Mouse (Mus musculus) E14TG2a.4 (cell line): ENCODE data around the gene Hsbp1.
A peak's percentile ranks its signal among the peaks of the same experiment; 100 is the strongest.
"Not testable (repeated sequence)": the region's sequence is repeated elsewhere in the genome, so short reads cannot be mapped to it uniquely, and the experiment has no call there.

ENCODE experiments used
- H3K27me3 ChIP-seq: 2 replicates; pipeline ENCODE4 v1.6.1; 2014; ENCODE audit warnings: low read length, control low read depth; ENCODE audit not compliant: insufficient read depth
- H3K36me3 ChIP-seq: 2 replicates; pipeline ENCODE4 v1.6.1; 2014; ENCODE audit warnings: low read length, control low read depth; ENCODE audit not compliant: insufficient read depth
- H3K4me1 ChIP-seq: replicated peaks from 2 replicates; pipeline ENCODE4 v1.6.1; 2014; ENCODE audit warnings: low read depth, low read length, control low read depth
- H3K4me3 ChIP-seq: replicated peaks from 2 replicates; pipeline ENCODE4 v1.5.1; 2014; ENCODE audit warnings: mild to moderate bottlenecking, low read length
- H3K9me3 ChIP-seq: 2 replicates; pipeline ENCODE4 v1.6.1; 2014; ENCODE audit warnings: low read length, control low read depth
- CTCF ChIP-seq: conservative IDR thresholded peaks from 2 replicates; pipeline ENCODE4 v1.5.1; 2014; ENCODE audit warnings: low read length
- NANOG ChIP-seq: IDR thresholded peaks from 2 replicates; pipeline ENCODE4 v1.6.1; 2014; ENCODE audit warnings: borderline replicate concordance, low read length, mixed read lengths
- POU5F1 ChIP-seq: IDR thresholded peaks from 2 replicates; pipeline ENCODE4 v1.6.1; 2014; ENCODE audit warnings: low read length, borderline replicate concordance

The Hsbp1 gene

GRCm38 (mm10) chr8:119360686-119361295 lies 16.5 kb downstream of the Hsbp1 start:
- Histone ChIP-seq H3K4me3 (no peak overlapping the region), H3K27me3 (no peaks in the 10 kb centered on the region), H3K9me3 (0 out of 2 replicates have a peak, but pooled peaks cover 4% of the 10 kb centered on the region), H3K4me1 (peaks cover 13% of the 10 kb centered on the region), H3K36me3 (no peaks in the 10 kb centered on the region)
- TF ChIP-seq CTCF = no peak
- no peak for TF ChIP-seq NANOG

GRCm38 (mm10) chr8:119374716-119375115 lies 30.4 kb downstream of the Hsbp1 start:
- not testable (repeated sequence) for H3K4me1 ChIP-seq, H3K27me3 ChIP-seq, H3K36me3 ChIP-seq, H3K4me3 ChIP-seq
- H3K9me3 ChIP-seq = peaks cover 23% of the 10 kb centered on the region

DNA sequence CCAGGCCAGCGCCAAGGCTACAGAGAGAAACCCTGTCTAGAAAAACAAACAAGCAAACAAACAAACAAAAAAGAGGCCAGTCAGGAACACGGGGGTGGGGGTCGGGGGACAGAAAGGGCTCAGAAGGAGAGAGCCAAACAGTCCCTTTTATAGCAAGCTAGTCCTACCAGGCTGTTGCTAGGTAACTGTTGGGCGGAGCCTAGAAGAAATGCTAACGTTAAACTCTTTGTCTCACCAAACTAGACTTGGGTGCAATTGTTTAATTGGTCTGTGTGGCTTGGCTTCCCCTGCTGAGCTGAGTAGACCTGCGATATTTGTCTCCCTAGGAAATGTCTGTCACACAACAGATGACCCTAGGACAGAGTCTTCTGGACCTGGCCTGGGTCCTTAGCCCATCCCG lies 34.2 kb downstream of the Hsbp1 start:
- H3K4me1 ChIP-seq = peaks cover 7% of the 10 kb centered on the region
- peaks cover 14% of the 10 kb centered on the region; the same call in 1 of the 2 replicates for H3K9me3 ChIP-seq
- H3K27me3 ChIP-seq = peaks cover 2% of the 10 kb centered on the region; the same call in 1 of the 2 replicates
- H3K4me3 ChIP-seq = no peak overlapping the region
- TF ChIP-seq NANOG = no peak
- no peak for TF ChIP-seq CTCF
- TF ChIP-seq POU5F1 = no peak
- no peaks in the 10 kb centered on the region for H3K36me3 ChIP-seq

- no peaks in the 10 kb centered on the region for H3K36me3 ChIP-seq
- H3K9me3 ChIP-seq = peaks cover 14% of the 10 kb centered on the region; the same call in 1 of the 2 replicates
- no peak for TF ChIP-seq NANOG
- TF ChIP-seq CTCF = peak; percentile 50
- H3K4me1 ChIP-seq = peaks cover 10% of the 10 kb centered on the region
- peaks cover 4% of the 10 kb centered on the region for H3K27me3 ChIP-seq
- no peak overlapping the region for H3K4me3 ChIP-seq
Observed at GRCm38 (mm10) chr8:119380619-119381018, 36.3 kb downstream of the Hsbp1 start.

GRCm38 (mm10) chr8:119384478-119384877 lies 40.2 kb downstream of the Hsbp1 start:
- Histone ChIP-seq H3K4me3 (no peak overlapping the region), H3K27me3 (peaks cover 29% of the 10 kb centered on the region), H3K4me1 (0 out of 2 replicates have a peak, but pooled peaks cover 3% of the 10 kb centered on the region), H3K9me3 (no peaks in the 10 kb centered on the region), H3K36me3 (no peaks in the 10 kb centered on the region)
- TF ChIP-seq CTCF (peak; percentile 70), POU5F1 (no peak), NANOG (no peak)

- Histone ChIP-seq H3K4me1 (0 out of 2 replicates have a peak, but pooled peaks cover 3% of the 10 kb centered on the region), H3K4me3 (no peak overlapping the region), H3K9me3 (no peaks in the 10 kb centered on the region), H3K27me3 (peaks cover 29% of the 10 kb centered on the region), H3K36me3 (no peaks in the 10 kb centered on the region)
- TF ChIP-seq CTCF (no peak), NANOG (no peak), POU5F1 (no peak)
Observed at GRCm38 (mm10) chr8:119385854-119386253, 41.6 kb downstream of the Hsbp1 start.

- 0 out of 2 replicates have a peak, but pooled peaks cover 3% of the 10 kb centered on the region for H3K4me1 ChIP-seq
- no peaks in the 10 kb centered on the region for H3K9me3 ChIP-seq
- no peaks in the 10 kb centered on the region for H3K36me3 ChIP-seq
- H3K27me3 ChIP-seq = peaks cover 29% of the 10 kb centered on the region
- no peak for TF ChIP-seq NANOG
- no peak for TF ChIP-seq CTCF
- TF ChIP-seq POU5F1 = no peak
- H3K4me3 ChIP-seq = no peak overlapping the region
Observed at GRCm38 (mm10) chr8:119386988-119387387, 42.7 kb downstream of the Hsbp1 start.

DNA sequence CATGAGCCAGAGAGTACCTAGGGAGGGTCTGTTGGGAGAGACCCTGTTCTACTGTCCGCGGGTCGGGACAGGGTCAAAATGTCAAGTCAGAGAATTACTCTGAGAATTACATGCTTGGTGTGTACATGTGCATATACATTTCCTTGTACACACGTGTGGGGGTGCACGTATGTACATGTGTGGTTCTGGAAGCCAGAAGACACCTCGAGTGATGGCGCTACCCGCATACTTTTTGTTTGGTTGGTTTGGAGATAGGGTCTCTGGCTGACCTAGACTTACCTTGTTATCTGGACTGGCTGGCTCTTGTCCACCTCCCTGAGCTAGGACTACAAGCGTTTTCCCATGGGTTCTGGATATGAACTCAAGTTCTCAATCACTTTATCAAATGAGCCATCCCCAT lies 49.8 kb downstream of the Hsbp1 start:
- H3K36me3 ChIP-seq = no peaks in the 10 kb centered on the region
- no peaks in the 10 kb centered on the region for H3K9me3 ChIP-seq
- peaks cover 13% of the 10 kb centered on the region for H3K4me1 ChIP-seq
- H3K4me3 ChIP-seq = peak overlapping the region; percentile 83
- peaks cover 38% of the 10 kb centered on the region for H3K27me3 ChIP-seq
- no peak for TF ChIP-seq NANOG
- no peak for TF ChIP-seq POU5F1
- TF ChIP-seq CTCF = no peak

GRCm38 (mm10) chr8:119394524-119395026 lies 50.3 kb downstream of the Hsbp1 start, which contains the start of gene Mlycd:
TSS of gene Mlycd (plus strand) at chr8:119394878.
- Histone ChIP-seq H3K36me3 (no peaks in the 10 kb centered on the region), H3K4me1 (peaks cover 13% of the 10 kb centered on the region), H3K27me3 (peaks cover 38% of the 10 kb centered on the region), H3K4me3 (peak within 1 kb of the TSS; percentile 83), H3K9me3 (no peaks in the 10 kb centered on the region)
- TF ChIP-seq NANOG = no peak
- TF ChIP-seq CTCF = no peak
- no peak for TF ChIP-seq POU5F1
